Mouse (Mus musculus): ENCODE measurements around the gene Gsg1l2. TPM values are rescaled to one million over a fixed set of nuclear protein-coding genes. Genes with fewer than 3 reads are reported as not detected.

Gsg1l2 gene
- not detected in 2 replicates for total RNA-seq (2021)
- long read RNA-seq, result 0 reads

DNA sequence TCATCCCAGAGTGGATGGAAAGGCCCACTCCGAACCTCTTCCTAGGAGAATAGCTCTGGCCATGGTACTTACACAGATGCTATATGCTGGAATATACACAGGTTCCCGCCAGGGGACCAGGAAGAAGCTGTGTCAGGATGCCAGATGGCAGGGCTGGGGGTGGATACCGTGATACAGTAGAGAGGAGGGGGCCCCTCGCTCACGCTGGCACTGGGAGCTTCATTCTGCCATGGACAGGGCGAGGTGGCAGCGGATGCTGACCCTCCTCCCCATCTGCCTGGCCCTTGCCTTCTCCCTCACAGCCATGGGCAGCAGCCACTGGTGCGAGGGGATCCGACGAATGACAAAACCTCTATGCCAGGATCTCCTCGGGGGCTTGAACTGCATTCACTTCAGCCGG, at the start of gene Gsg1l2:
Gene Gsg1l2 (plus strand): TSS at position 230 of the 400 bp plus-strand sequence.
- DNase-seq, result no peak

DNA sequence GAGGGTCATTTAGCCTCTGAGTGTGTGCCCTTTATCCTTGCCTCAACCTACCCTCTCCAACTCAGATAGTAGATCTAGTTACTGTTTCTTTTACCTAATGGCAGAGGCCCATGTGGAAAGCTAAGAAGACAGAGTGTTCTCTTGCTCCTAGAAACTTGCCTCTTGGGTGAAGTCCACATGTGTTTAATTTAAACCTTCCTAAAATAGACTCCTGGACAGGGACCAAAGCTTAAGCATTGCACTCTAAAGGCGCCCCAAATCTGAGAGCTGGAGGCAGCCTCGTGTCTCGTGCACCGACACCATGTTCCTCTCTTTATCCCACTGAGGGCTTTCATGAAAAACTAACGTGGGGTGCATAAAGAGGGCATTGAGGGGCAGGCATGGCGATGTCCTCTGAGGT, 47.3 kb upstream of the Gsg1l2 start:
- DNase-seq, result no peak

DNA sequence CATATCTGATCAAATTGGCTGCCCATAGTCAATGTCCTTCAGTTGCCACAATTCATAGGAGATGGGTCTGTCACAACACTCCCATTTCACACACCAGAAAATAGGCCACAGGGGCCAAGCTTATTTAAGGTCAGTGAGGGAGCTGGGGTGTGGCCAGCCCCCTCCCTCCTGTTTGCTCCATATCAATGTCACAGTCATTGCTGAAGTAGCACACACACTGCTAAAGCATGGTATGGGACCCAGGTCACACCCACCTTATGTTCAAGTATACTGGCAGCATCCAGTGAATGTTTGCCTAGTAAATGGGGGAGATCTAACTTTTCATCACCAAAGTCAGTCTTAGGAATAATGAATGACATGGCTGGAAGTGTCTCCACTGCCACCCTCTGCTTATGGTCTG, 45.7 kb upstream of the Gsg1l2 start:
- no peak for DNase-seq

DNA sequence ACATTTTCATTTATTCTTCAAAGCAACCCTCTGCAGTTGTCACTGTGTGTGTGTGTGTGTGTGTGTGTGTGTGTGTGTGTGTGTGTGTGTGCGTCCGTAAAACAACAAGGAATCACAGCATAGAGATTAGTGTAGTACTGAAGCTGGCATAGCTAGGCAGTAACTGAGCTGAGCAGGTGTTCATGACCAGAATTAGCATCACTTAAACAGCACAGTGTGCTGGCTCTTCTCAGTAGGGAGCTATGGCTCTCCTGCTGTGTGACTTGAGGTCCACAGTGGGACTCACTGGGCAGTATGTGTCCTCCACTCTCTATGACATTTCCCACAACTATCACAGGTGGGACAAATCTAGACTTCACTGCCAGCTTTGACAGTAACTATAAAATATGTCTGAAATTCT, 43.4 kb upstream of the Gsg1l2 start:
- no peak for DNase-seq

DNA sequence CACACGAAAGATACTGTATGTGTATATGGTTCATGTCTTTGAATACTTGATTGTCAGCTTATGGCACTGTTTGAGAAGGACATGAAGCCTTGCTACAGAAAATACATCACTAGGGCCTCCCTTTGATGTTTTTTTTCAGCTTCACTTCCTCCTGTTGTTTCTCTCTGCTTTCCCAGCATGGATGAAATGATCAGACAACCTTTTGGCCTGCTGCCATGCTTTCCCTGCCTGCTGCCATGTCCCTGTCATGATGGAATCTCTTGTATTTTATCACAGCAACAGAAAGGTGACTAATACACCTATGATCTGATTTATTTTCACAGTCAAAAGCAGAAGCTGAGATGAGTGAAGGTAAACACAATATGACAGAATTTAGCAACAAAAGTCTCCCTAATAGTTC, 40.7 kb upstream of the Gsg1l2 start:
- no peak for DNase-seq

DNA sequence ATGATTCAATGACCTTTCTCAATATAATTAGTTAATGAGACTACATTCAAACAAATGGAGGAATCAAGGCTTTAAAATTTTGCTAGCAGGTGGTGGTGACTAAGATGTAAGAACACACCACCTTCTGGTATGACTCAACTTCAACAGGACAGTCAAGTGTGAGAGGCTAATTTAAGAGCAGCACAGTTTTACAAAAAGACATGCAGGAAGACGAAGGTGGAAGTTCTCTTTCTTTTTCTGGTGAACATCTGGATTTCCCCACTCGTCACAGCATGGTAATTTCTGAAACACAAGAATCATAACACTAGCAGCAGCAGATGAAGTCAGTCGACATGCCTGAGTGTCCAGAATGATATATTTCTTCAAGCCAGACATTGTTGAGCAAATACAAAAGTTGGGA, 39.8 kb upstream of the Gsg1l2 start:
- no peak for DNase-seq

DNA sequence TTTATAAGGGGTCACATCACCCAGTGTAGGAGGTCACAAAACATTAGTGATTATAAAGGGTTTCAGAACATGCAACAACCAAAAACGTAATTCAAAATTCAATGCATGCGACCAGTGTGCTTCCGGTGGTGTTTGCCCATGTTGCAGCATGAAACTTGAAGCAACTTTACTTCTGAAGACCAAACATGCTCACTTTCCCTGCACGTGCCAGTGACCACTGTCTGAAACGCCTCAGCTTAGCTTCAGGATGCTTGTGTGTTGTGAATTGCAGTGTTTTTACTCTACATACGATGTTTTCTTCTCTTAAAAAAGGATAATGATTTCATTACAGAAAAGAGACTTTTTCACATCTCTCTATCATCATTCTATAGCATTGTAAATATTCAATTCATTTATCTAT, 36.1 kb upstream of the Gsg1l2 start:
- no peak for DNase-seq

DNA sequence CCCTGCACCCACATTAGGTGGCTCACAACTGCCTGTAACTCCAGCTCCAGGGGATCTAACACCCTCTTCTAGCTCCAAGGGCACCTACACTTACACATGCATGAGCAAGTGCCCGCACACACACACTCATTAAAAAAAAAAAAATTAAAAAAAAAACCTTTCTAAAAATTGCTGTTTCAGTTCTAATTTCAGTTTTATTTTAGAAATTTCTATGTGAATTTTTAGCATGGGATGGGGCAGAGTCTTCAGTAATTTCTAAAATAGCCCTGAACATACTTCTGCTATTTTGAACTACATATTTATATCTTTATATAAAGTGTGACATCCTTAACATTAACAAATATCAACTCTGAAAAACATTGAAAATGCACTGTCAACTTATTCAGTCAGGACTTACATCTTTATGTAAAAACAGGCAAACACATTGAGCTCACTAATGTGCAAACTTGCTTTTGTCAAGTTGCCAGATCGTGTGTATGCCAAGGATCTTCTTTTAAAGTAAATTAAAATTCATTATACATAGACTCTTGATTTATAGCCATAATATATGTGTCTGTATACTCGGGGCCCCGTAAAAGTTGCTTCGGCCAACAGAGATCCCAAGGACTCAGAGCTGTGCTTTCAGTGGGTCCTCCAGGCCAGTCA, 35.4 kb upstream of the Gsg1l2 start:
- no peak for DNase-seq

DNA sequence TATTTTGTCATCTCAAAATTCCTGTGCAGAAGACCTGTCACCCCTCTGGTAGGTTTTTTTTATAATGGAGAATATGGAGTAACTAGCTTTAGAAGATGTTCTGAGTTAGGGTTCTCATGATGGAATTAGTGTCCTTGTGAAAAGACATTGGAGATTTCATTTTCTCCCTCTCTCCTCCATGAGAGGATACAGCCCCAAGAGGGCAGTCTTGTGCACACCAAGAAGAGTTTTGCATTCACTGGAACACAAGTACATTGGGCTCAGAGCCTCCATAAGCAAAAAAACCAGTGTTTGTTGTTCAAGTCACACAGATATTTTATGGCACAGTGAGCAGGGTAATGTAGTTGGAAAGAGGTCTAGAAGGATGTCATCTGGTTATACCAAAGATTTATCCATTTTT, 32.8 kb upstream of the Gsg1l2 start:
- DNase-seq, result no peak

DNA sequence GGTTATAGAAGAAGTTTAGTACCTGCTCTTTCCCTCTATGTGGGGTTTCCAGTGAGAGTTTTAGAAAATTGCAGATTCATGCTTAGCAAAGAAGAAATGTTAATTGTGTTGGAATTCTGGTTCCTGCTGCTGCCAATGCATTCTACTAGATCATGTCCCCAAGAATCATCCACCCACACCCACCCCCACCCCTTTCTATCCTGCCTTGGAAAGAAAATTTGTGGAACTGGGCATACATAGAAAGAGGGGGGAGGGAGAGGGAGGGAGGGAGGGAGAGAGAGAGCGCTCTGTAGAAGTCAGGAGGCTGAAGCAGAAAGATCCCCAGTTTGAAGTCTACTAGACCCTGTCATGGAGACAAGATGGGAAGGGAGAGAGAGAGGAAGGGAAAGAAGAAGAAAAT, 18.1 kb upstream of the Gsg1l2 start:
- no peak for DNase-seq

DNA sequence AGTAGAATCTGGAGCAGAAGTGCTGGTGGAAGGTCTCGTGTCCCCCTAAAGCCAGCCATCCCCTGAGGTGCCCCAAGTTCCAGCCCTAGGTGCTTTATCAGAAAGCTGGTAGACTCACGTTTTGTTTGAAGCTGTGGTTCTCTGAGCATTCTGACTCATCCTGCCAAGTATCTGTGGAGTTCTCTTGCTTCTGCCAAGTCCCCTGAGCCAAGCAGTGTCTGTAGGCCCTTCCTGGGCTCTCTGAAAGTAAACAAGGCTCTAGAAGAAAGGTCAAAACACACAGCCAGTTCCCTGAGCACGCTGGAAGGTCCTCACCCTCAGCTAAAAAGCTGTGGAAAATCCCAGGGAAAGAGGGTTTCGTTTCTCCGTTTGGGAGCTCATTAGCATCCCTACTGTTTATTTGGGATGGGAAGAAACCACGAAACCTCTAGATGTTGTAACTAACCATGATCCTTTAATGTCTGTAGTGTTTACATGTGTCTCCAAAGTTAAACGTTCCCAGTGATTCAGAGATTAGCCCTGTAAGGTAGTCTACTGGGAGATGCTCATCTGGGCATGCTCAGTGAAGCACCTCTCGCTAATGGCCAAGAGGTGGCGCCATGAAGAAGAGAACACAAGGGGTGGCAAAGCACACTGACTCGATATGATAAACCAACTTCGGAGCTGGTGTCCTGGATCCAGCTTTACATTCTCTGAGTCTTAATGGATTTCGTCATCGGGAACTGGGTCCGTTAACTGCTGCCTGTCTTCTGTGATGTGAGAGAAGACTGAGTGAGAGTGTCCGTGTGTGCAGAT, 16.8 kb upstream of the Gsg1l2 start:
- DNase-seq, result no peak

DNA sequence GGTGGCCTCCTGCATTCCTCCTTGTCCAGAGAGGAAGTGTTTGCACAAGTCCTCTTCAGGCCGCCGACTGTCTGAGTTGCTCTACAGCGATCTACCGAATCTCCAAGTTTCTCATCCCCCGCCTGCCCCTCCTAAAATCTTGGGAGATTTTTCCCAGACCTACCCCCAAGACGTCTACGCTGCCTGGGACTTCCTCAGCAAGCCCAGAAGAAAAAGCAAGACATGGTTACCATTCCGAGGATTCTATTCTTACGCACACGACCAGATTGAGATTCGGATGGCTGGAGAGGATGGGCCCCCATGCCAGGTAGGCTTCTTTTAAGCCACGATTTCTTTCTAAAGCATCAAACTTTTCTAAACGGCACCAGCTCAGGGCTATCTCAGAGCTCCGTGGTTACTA, 3.4 kb upstream of the Gsg1l2 start, which contains the start of gene Glp2r:
Gene Glp2r (minus strand): TSS at position 101 of the 400 bp plus-strand sequence.
- no peak for DNase-seq

DNA sequence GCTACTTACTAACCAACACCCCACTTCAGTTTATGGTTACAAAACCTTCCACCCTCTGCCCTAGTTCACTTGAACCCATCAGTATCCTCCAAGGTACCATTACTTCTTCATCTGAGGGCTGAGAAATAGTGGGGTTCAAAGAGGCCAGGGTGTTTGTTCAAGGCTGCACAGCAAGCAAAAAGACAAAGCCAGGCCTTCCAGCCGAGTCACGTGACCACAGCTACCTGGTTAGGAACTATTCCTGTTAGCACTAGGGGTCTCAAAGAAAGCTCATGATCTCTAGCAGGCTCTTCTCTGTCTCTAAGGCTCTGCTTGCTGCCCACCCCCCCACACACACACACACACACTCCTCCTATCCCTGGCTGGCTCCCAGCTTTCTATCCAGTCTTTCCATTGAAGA, 2.7 kb upstream of the Gsg1l2 start:
- no peak for DNase-seq

DNA sequence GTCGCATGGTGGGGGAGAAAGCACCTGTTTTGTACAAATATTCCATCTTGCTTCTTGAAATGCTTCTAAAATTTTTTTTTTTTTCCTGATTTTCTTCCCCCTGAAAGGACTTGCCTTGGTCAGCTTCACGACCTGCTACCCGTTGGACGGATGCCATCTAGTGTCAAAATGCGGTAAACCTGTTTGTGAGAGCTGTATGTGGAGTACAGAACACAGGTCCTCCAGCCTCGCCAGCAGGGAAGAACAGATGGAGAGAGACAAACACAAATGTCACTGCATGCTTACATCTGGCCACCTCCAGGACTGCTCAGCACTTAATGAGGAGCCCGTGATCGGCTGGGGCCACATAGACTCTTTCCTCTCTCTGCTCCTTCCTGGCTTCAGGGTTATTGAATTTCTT, 1.8 kb upstream of the Gsg1l2 start:
- peak; percentile 42 for DNase-seq

DNA sequence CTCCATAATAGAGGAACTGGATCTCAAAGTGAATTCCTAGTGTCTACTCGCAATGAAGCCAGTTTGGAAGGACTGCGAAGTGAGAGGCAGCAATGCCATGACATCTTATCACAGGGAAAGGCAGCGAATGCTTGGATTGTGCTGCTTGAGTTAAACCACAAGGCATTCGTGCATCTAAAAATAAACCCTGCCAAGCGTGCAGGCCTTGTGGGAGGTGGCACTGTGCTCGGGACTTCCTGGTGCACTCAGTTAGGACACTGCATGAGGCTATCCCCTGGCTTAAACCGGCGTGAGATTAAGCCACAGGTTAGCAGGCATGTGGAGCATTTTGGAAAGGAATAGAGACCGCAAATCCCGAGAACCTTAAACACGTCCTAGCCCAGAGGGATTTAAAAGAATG, 15.8 kb downstream of the Gsg1l2 start:
- DNase-seq, result no peak

DNA sequence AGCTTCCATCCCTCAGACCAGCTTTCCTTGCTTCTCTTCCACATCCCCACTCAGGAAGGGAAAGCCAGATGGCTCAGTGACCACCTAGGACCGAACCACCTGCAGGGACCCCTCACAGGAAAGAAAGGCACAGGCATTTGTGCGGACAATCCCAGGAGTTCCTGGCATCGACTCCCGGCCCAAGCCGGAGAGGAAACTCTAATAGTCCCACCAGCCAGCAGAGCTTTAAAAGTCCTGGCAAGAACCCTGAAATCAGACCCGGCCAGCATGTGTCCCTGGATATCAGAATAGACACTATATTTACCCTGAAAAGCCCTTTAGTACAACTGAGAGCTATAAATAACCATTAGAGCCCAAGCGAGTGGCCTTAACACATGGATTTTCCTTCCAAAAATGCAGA, 23.5 kb downstream of the Gsg1l2 start, which contains the start of gene Dhrs7c:
Gene Dhrs7c (plus strand): TSS at position 257 of the 400 bp plus-strand sequence.
- no peak for DNase-seq

DNA sequence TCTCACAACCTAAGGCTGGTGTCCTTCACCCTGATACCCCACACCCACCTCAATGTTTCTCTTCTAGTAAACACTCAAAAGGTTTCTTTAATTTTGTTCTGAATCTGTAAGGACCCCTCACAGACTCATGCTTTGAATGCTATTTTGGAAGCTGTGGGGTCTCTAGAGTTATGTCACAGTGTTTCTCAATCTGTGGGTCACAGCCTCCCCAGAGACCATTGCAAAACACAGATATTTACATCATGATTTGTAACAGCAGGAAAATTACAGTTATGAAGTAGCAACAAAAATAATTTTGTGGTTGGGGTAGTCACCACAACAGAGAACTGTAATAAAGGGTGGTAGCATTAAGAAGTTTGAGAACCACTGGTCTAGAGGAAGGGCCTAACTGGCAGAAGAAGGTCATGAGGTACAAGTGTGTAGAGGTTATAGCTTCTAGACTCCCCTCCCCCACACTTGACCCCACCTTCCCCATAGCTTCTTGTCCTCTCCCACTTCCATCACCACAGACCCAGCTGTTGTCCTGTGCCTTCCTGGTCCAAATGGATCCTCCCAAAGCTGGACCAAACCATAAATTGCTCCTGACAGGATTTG, 25.8 kb downstream of the Gsg1l2 start:
- no peak for DNase-seq

DNA sequence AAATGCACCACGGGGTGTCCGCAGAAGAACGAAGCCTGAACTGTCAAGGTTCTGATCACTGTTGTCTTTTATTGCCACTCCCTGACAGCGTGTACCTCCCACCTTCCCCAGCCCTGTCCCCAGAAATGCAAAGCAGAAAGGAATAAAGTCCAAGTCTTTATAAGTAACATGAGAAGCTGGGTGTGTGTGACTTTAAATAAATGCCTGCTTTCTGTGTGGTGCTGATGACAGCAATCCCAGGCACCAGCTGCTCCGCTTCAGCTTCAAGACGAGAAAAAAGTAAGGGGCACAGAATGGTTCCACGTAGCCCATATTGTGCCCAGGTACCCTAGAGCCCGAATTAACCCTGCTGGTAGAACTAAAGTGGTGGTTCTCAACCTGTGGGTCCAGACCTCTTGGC, 26.8 kb downstream of the Gsg1l2 start:
- no peak for DNase-seq

DNA sequence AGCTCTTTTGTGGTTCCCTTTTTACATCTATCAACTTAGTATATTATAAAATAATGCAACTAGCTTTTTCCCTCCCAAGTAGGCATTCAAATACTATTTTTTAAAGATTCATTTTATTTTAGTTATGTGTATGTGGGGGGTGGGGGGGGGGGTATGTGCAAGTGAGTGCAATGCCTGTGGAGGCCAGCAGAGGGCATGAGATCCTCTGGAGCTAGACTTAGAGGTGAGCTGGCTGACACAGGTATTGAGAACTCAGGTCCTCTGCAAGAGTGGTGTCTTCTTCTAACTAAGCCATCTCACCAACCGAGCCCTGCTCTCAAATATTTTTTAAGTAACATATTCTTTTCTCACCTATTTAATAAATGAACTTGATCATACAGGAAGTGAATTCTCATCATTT, 31.1 kb downstream of the Gsg1l2 start:
- no peak for DNase-seq

DNA sequence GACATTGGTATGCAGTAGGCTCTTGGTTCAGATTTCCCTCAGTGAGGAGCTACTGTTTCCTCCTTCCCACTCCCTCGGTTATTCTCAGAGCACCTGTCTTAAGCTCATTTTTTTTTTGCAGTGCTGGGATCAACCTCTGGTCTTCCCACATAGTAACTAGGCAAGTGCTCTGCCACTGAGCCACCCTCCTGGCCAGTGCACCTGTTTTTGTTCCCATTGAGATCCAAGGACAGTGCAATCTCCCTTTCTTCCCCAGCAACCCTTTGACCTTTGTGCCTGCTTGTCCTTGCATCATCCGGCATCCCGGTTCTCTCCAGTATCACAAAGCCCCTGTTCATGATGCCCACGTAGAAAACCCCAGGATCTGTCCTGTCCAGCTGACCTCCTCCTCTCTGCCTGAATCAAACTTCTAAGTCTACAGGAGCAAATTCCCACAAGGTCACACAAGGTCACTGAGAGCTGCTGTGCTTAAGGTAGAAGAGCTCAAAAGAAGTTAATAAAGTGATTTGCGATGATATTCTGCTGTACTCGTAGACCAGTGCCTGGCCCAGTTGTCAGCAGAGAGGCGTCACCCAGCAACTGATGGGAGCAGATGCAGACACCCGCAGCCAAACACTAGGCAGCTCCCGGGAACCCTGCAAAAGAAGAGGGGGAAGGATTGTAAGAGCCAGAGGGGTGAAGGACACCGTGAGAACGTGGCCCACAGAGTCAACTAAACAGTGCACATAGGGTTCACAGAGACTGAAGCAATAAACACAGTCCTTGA, 32.6 kb downstream of the Gsg1l2 start:
- no peak for DNase-seq

DNA sequence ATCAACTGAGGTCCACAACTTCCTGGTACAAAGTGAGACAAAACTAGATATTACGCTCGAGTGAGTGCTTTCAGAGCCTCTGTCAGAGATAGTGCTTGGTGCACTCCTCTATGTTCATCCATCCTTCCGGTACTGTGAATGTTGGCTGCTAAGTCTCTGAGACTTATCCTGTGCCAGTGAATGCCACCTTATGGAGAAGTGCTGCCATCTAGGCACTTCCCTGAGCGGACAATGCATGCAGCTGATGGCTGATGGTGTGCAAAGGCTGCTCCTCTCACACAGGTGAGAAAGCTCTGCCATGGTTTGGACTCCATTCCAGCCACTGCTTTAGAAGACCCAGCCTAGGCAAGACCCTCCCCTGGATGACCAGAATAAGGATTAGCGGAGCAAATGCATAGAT, 33.6 kb downstream of the Gsg1l2 start:
- no peak for DNase-seq

DNA sequence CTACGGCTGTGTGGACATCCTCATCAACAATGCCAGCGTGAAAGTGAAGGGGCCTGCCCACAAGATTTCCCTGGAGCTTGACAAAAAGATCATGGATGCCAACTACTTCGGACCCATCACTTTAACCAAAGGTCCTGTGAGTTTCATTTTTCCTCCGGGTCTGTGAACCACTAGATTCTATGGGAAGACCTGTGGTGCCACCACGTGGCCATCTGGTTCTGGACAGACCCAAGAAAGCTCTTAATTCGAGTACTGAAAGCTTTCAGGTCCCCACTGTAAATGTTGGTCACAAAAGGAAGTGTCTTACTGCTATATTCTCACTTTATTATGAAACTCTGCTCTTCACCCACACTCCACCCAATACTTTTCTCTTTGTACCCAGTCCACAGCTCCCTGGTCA, 37.1 kb downstream of the Gsg1l2 start:
- DNase-seq, result peak; percentile 14

DNA sequence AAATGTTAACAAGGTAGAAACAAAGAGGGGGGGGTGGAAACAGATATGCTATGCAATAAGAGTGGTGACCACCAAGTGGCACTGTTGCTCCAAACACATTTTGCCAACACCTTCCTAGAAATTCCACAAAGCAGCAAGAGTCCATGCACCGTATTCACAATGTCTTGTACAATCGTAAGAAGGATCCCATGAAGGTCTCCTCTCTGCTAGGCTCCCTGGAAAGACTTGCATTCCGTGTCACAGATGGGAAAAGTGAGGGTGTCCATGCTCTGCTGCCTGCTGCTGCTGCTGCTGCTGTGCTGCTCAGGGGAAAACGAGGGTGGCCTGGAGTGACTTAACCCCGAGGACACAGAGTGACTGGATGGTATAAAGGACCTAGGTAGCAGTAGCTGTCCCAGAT, 45.2 kb downstream of the Gsg1l2 start:
- DNase-seq, result no peak
